14 mouse cellular contexts compared by ENCODE assay signal in genomic region chr16:43710651-43711050, GRCm38 (mm10). TPM values are rescaled to one million over a fixed set of nuclear protein-coding genes. Genes with fewer than 3 reads are reported as not detected.
DNase-seq lines count a peak whose midpoint lies in the region; TF ChIP-seq lines count a peak whose summit lies in the region.
"Had no signal": no experiment of that assay in that cellular context is flagged by ENCODE, and none has a peak within 500 bp of the region (broad histone marks: within the 10 kb centered on the region; RNA-seq: fewer than 3 reads in every experiment).

No protein-coding gene starts in this region.

- H3K4me1 ChIP-seq in lung, adult 2 months (ENCODE audit: control insufficient read depth, insufficient read depth, low read length): peaks cover 3% of the 10 kb centered on the region; the same call in 1 of the 2 replicates
- H3K4me1 ChIP-seq: embryonic facial prominence, embryonic 13.5 days had no signal

- DNase-seq in lung, adult 18-20 months: peak; percentile 24 to 32
- no peak for DNase-seq in lung, adult 2 months
- DNase-seq in R1 (ENCODE audit: low read depth, low spot score): peak; percentile 41
- DNase-seq in gastrocnemius, postnatal 36 days: peak; percentile 30 to 34
- DNase-seq in layer of hippocampus, postnatal 14 days (ENCODE audit: low spot score in 2 of 2): peak; percentile 55 to 59
- no peak for DNase-seq in left cerebral cortex, postnatal 36 days (ENCODE audit: low spot score in 2 of 2)
- no peak for DNase-seq in left cerebral cortex, adult 18-20 months (ENCODE audit: low spot score in 2 of 2)
- DNase-seq: adrenal gland, adult 8-10 months; liver; right cerebral cortex, postnatal 25 days had no signal

- TF ChIP-seq POLR2A in lung, adult 2 months (IDR thresholded peaks at IDR 0.05; ENCODE audit: borderline replicate concordance, extremely low read depth, low read depth, low read length): no peak

- intact Hi-C loops in gastrocnemius, postnatal 36 days (cut with DNase I): no loop called here
- intact Hi-C loops in left cerebral cortex, postnatal 36 days (cut with DNase I): no loop called here

- H3K4me3 ChIP-seq in lung, adult 2 months (replicated peaks; ENCODE audit: extremely low read depth, low read depth, low read length): no peak overlapping the region
- H3K4me3 ChIP-seq: embryonic facial prominence, embryonic 13.5 days had no signal

- WGBS in lung, adult 2 months: 47% methylated on average over 11 of the region's 11 CpGs

- no peak for TF ChIP-seq CTCF in lung, adult 2 months (IDR thresholded peaks at IDR 0.05; ENCODE audit: insufficient read depth, low read length)

RNA-seq across cellular contexts. Expression of gene Drd3, which starts 43.2 kb away (rescaled TPM):
- polyA plus RNA-seq in lung, adult 2 months (2012; rRNA removed): not detected in 2 replicates
- total RNA-seq in gastrocnemius, postnatal 36 days (2021): not detected
- under 1 TPM in 1 of 2 experiments, not detected in 1; 0.36 TPM for total RNA-seq in layer of hippocampus, postnatal 14 days (2021)
- total RNA-seq in left cerebral cortex, postnatal 36 days (2021): 1 to 10 TPM in 1 of 2 experiments, not detected in 1; 2.6 TPM
- total RNA-seq in left cerebral cortex, adult 18-20 months (2021): under 1 TPM; 0.49 to 0.84 TPM
- total RNA-seq: adrenal gland, adult 8-10 months had no signal
- polyA plus RNA-seq: embryonic facial prominence, embryonic 13.5 days; inflammation-experienced regulatory T-cells, adult 6 months; neural tube, embryonic 14.5 days; thymus, postnatal 0 days had no signal

RNA-seq across cellular contexts. Expression of gene Tigit, which starts 46.7 kb away (rescaled TPM):
- polyA plus RNA-seq in lung, adult 2 months (2012; rRNA removed): 0.18 and 0.43 TPM in 2 replicates
- total RNA-seq in gastrocnemius, postnatal 36 days (2021): not detected
- total RNA-seq in layer of hippocampus, postnatal 14 days (2021): not detected
- not detected for total RNA-seq in left cerebral cortex, postnatal 36 days (2021)
- total RNA-seq in left cerebral cortex, adult 18-20 months (2021): not detected
- polyA plus RNA-seq: embryonic facial prominence, embryonic 13.5 days had no signal

Comparison
In these comparisons a context has a peak if more than half of its experiments do, and no peak if none do; other contexts are left out.
1. DNase-seq: peak in lung, adult 18-20 months (2 of 2), R1 (single experiment), gastrocnemius, postnatal 36 days (2 of 2) and layer of hippocampus, postnatal 14 days (2 of 2); none in lung, adult 2 months (single experiment), left cerebral cortex, postnatal 36 days (0 of 2) and left cerebral cortex, adult 18-20 months (0 of 2).